Mouse (Mus musculus): Measurements from ENCODE around the gene Cabp4. TPM values are rescaled to one million over a fixed set of nuclear protein-coding genes. Genes with fewer than 3 reads are reported as not detected.
A peak's percentile ranks its signal among the peaks of the same experiment; 100 is the strongest.
"Not testable (repeated sequence)": the region's sequence is repeated elsewhere in the genome, so short reads cannot be mapped to it uniquely, and the experiment has no call there.

Gene Cabp4
- polyA plus RNA-seq, 1 experiment from 2014 or later = 0.12 TPM

GRCm38 (mm10) chr19:4144550-4145498 is 991 bp upstream of the Cabp4 start:
- no peak for ATAC-seq (ENCODE audit: insufficient read depth, low FRiP score)
- no peak overlapping the region for H3K4me3 ChIP-seq (replicated peaks; ENCODE audit: low read length)
- no peaks in the 10 kb centered on the region for H3K9me3 ChIP-seq (replicated peaks; ENCODE audit: control insufficient read depth, low read length)
- 0 out of 2 replicates have a peak overlapping the region, but pooled peaks have one; percentile 12 for H3K27ac ChIP-seq (ENCODE audit: low read length)
- no peak overlapping the region for H3K9ac ChIP-seq (ENCODE audit: low read length)
- no peaks in the 10 kb centered on the region for H3K27me3 ChIP-seq (ENCODE audit: control insufficient read depth, insufficient read depth, low read length)
- WGBS = 77% methylated on average over 16 of the region's 16 CpGs
- H3K4me2 ChIP-seq (ENCODE audit: low read depth, low read length) = no peak overlapping the region
- H3K4me1 ChIP-seq (ENCODE audit: control insufficient read depth, insufficient read depth, low read length) = peaks cover 15% of the 10 kb centered on the region
- no peaks in the 10 kb centered on the region for H3K36me3 ChIP-seq (ENCODE audit: control insufficient read depth, insufficient read depth, low read length)

- Histone ChIP-seq H3K9ac (ENCODE audit: low read length) (no peak overlapping the region), H3K27me3 (ENCODE audit: control insufficient read depth, insufficient read depth, low read length) (no peaks in the 10 kb centered on the region), H3K27ac (ENCODE audit: low read length) (no peak overlapping the region), H3K36me3 (ENCODE audit: control insufficient read depth, insufficient read depth, low read length) (no peaks in the 10 kb centered on the region), H3K4me3 (replicated peaks; ENCODE audit: low read length) (no peak overlapping the region), H3K4me1 (ENCODE audit: control insufficient read depth, insufficient read depth, low read length) (peaks cover under 1% of the 10 kb centered on the region; the same call in 1 of the 2 replicates), H3K9me3 (replicated peaks; ENCODE audit: control insufficient read depth, low read length) (no peaks in the 10 kb centered on the region), H3K4me2 (ENCODE audit: low read depth, low read length) (no peak overlapping the region)
- 92% methylated on average over 18 of the region's 18 CpGs for WGBS
- no peak for ATAC-seq (ENCODE audit: insufficient read depth, low FRiP score)
Observed at GRCm38 (mm10) chr19:4142416-4143173, 1.2 kb downstream of the Cabp4 start.

- no peaks in the 10 kb centered on the region for H3K4me1 ChIP-seq (ENCODE audit: control insufficient read depth, insufficient read depth, low read length)
- no peaks in the 10 kb centered on the region for H3K27me3 ChIP-seq (ENCODE audit: control insufficient read depth, insufficient read depth, low read length)
- H3K4me3 ChIP-seq (replicated peaks; ENCODE audit: low read length) = no peak overlapping the region
- H3K27ac ChIP-seq (ENCODE audit: low read length) = no peak overlapping the region
- 65% methylated on average over 6 of the region's 6 CpGs for WGBS
- no peak overlapping the region for H3K4me2 ChIP-seq (ENCODE audit: low read depth, low read length)
- ATAC-seq (ENCODE audit: insufficient read depth, low FRiP score) = no peak
- no peaks in the 10 kb centered on the region for H3K9me3 ChIP-seq (replicated peaks; ENCODE audit: control insufficient read depth, low read length)
- H3K36me3 ChIP-seq (ENCODE audit: control insufficient read depth, insufficient read depth, low read length) = no peaks in the 10 kb centered on the region
- H3K9ac ChIP-seq (ENCODE audit: low read length) = no peak overlapping the region
Observed at GRCm38 (mm10) chr19:4140147-4140546, 3.7 kb downstream of the Cabp4 start.

GRCm38 (mm10) chr19:4139446-4139845 is 4.4 kb downstream of the Cabp4 start, which contains the start of gene Gpr152:
Gpr152 (plus strand) TSS chr19:4139787.
- H3K9ac ChIP-seq (ENCODE audit: low read length) = no peak within 1 kb of the TSS
- 78% methylated on average over 2 of the region's 2 CpGs for WGBS
- H3K4me2 ChIP-seq (ENCODE audit: low read depth, low read length) = no peak within 1 kb of the TSS
- H3K27me3 ChIP-seq (ENCODE audit: control insufficient read depth, insufficient read depth, low read length) = no peaks in the 10 kb centered on the region
- no peaks in the 10 kb centered on the region for H3K36me3 ChIP-seq (ENCODE audit: control insufficient read depth, insufficient read depth, low read length)
- no peak within 1 kb of the TSS for H3K4me3 ChIP-seq (replicated peaks; ENCODE audit: low read length)
- no peak for ATAC-seq (ENCODE audit: insufficient read depth, low FRiP score)
- no peaks in the 10 kb centered on the region for H3K9me3 ChIP-seq (replicated peaks; ENCODE audit: control insufficient read depth, low read length)
- no peak within 1 kb of the TSS for H3K27ac ChIP-seq (ENCODE audit: low read length)
- H3K4me1 ChIP-seq (ENCODE audit: control insufficient read depth, insufficient read depth, low read length) = no peaks in the 10 kb centered on the region

- Histone ChIP-seq H3K4me2 (ENCODE audit: low read depth, low read length) (no peak overlapping the region), H3K27me3 (ENCODE audit: control insufficient read depth, insufficient read depth, low read length) (no peaks in the 10 kb centered on the region), H3K9me3 (replicated peaks; ENCODE audit: control insufficient read depth, low read length) (no peaks in the 10 kb centered on the region), H3K4me1 (ENCODE audit: control insufficient read depth, insufficient read depth, low read length) (no peaks in the 10 kb centered on the region), H3K4me3 (replicated peaks; ENCODE audit: low read length) (no peak overlapping the region), H3K27ac (ENCODE audit: low read length) (no peak overlapping the region), H3K9ac (ENCODE audit: low read length) (no peak overlapping the region), H3K36me3 (ENCODE audit: control insufficient read depth, insufficient read depth, low read length) (peaks cover under 1% of the 10 kb centered on the region; the same call in 1 of the 2 replicates)
- no peak for ATAC-seq (ENCODE audit: insufficient read depth, low FRiP score)
- 77% methylated on average over 5 of the region's 5 CpGs for WGBS
Observed at GRCm38 (mm10) chr19:4137913-4138312, 5.9 kb downstream of the Cabp4 start.

GRCm38 (mm10) chr19:4136463-4136862 is 7.4 kb downstream of the Cabp4 start:
- no peak for ATAC-seq (ENCODE audit: insufficient read depth, low FRiP score)
- Histone ChIP-seq H3K4me3 (replicated peaks; ENCODE audit: low read length) (no peak overlapping the region), H3K9ac (ENCODE audit: low read length) (no peak overlapping the region), H3K4me2 (ENCODE audit: low read depth, low read length) (no peak overlapping the region), H3K27me3 (ENCODE audit: control insufficient read depth, insufficient read depth, low read length) (no peaks in the 10 kb centered on the region), H3K27ac (ENCODE audit: low read length) (no peak overlapping the region), H3K9me3 (replicated peaks; ENCODE audit: control insufficient read depth, low read length) (no peaks in the 10 kb centered on the region), H3K4me1 (ENCODE audit: control insufficient read depth, insufficient read depth, low read length) (no peaks in the 10 kb centered on the region), H3K36me3 (ENCODE audit: control insufficient read depth, insufficient read depth, low read length) (peaks cover 11% of the 10 kb centered on the region)
- WGBS = 76% methylated on average over 5 of the region's 5 CpGs

- H3K27me3 ChIP-seq (ENCODE audit: control insufficient read depth, insufficient read depth, low read length); H3K4me2 ChIP-seq (ENCODE audit: low read depth, low read length); H3K27ac ChIP-seq (ENCODE audit: low read length); H3K4me1 ChIP-seq (ENCODE audit: control insufficient read depth, insufficient read depth, low read length); H3K4me3 ChIP-seq (replicated peaks; ENCODE audit: low read length); H3K9ac ChIP-seq (ENCODE audit: low read length); ATAC-seq (ENCODE audit: insufficient read depth, low FRiP score); H3K9me3 ChIP-seq (replicated peaks; ENCODE audit: control insufficient read depth, low read length): not testable (repeated sequence)
- peaks cover 16% of the 10 kb centered on the region for H3K36me3 ChIP-seq (ENCODE audit: control insufficient read depth, insufficient read depth, low read length)
- 24% methylated on average over 8 of the region's 8 CpGs for WGBS
Observed at GRCm38 (mm10) chr19:4135963-4136345, 7.9 kb downstream of the Cabp4 start.

GRCm38 (mm10) chr19:4135229-4135962 is 8.4 kb downstream of the Cabp4 start:
- H3K36me3 ChIP-seq (ENCODE audit: control insufficient read depth, insufficient read depth, low read length) = peaks cover 17% of the 10 kb centered on the region
- not testable (repeated sequence) for H3K9ac ChIP-seq (ENCODE audit: low read length); H3K27me3 ChIP-seq (ENCODE audit: control insufficient read depth, insufficient read depth, low read length); H3K9me3 ChIP-seq (replicated peaks; ENCODE audit: control insufficient read depth, low read length); H3K4me2 ChIP-seq (ENCODE audit: low read depth, low read length); H3K27ac ChIP-seq (ENCODE audit: low read length); H3K4me3 ChIP-seq (replicated peaks; ENCODE audit: low read length); ATAC-seq (ENCODE audit: insufficient read depth, low FRiP score); H3K4me1 ChIP-seq (ENCODE audit: control insufficient read depth, insufficient read depth, low read length)
- WGBS = 76% methylated on average over 6 of the region's 6 CpGs

Data from stomach, embryonic 16.5 days (tissue).